Mouse (Mus musculus): Measurements from ENCODE around the gene Slc9c1.
A peak's percentile ranks its signal among the peaks of the same experiment; 100 is the strongest.

Gene Slc9c1

DNA sequence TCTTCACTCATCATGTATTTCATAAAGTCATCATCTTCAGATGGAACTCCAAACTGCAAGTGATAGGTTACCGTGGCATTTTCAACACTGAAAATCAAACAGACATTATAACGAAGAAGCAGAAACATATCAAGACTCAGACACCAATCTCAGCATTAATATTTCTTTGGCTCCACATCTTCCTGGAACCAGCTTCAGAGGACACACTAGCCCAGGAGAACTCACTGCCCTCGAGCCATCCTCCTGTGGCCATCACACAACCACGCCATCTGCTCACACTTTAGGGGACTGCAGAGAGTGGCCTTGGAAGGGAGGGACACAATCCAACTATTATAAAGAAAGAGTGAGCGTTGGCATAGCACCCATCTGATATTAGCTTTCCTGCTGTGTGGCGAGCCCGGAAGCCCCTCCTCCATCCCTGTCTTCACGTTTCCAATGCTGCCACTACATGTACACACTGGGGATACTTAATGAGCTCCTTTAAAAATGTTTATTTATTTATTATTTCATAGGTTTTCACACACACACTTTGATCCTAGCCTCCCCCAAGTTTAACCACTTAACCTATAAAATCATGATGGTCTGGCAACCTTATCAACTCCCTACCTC is 94.5 kb downstream of the Slc9c1 start:
- DNase-seq = no peak

DNA sequence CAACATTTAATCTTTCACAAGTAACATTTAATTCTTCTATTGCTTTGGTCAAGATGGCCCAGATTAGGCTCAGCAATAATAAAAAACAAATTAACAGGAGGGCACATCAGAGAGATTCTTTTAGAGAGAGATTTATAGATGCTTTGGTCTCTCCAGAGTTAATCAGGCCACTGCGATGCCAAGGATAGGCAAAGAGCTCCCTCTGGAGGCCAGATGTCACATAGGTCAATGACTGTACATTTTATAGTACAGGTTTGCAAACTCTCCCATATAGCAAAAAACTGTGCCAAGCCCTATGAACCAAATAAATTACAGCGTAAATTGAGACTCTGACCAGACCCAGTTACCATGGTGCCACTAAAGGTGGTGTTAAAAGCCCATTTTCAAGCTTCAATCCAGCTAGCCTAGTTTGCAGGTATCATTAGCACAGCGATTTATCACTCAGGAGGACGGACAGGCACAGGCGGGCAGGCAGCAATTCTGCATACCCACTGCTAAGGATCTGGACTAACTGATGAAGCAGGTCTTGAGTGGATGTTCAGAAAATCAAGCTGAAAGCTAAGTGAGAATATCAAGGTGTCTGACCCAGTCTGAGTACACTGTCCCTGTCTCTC is 95.3 kb downstream of the Slc9c1 start:
- DNase-seq = peak; percentile 76 to 78

DNA sequence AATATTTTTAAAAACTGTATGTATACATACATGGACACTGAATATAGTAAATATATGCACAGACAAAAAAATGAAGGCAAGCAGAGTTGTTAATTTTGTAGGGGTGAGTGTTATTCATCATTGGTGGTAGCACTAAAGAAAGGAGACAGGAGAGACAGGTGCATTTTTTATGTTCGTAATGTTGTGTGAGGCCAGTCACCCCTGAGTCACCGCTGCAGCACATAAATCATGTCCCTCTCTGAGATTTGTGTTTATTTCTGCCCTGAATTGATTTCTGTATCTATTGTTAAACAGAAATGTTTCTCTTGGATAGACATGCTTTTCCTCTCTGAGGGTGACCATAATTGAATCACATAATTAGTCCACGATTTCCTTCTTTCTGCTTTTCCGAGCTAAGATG is 97.3 kb downstream of the Slc9c1 start:
- DNase-seq = no peak

DNA sequence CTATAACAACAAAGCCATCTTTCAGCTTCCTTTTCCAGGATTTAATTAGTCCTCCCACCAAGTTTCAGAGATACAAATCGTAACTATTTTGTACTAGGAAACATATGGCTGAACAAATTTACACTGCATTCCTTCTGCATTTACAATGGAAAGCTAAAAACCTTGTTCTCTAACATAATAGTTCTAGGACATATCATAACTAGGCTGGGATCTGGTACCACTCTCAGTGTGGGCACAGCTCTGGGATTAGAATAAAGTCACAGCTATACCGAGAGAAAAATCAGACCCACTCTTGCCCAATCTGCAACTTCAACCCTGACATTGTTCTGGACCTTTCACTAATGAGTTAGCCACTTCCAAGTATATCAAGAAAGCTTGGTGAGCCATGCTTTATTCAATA is 100.7 kb downstream of the Slc9c1 start:
- DNase-seq = no peak

DNA sequence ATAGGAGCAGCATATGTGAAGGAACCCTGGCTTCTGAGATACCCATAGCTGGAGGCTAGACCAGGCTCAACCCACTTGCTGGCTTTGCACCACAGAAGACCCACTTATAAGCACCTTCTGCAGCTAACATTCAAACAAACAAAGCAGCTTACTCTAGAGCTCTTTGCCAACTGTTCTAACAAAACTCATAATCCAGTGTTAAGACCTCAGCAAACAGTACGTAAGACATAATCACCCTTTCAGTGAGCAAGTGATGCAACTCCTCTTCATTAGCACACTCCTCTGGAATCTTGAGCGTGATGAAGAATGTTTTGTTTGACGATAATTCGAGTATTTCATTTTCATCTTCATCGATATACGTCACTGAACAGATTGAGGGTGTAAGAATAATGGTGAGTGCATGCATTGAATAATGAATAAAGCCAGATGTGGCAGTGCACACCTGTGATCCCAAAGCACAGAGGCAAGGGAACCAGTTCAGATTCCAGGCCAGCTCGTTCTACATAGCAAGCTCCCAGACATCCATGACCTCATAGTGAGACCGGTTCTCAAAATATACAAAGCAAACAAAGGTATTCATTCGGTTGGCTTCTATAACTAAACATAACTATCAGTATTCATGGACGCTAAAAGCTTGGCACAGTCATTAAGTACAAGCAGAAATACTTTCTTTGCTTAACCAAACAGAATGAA is 105.1 kb downstream of the Slc9c1 start:
- no peak for DNase-seq

DNA sequence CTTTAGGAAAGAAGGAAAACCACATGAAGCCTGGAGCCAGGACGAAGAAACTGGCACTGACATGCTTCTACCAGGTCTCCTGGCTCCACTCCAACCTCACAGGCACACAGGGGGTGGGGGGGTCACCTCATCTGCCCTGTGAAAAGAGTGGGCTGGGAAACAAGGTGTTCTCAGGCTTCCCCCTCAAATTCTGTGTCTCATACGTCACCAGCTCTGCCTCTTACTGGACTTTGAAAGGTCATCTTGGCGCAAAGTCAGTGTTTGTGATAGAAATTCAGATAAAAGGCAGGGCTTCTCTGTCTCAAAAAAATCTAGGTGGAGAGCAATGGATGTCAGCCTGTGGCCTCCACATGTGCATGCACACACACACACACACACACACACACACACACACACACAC is 106.2 kb downstream of the Slc9c1 start:
- no peak for DNase-seq

DNA sequence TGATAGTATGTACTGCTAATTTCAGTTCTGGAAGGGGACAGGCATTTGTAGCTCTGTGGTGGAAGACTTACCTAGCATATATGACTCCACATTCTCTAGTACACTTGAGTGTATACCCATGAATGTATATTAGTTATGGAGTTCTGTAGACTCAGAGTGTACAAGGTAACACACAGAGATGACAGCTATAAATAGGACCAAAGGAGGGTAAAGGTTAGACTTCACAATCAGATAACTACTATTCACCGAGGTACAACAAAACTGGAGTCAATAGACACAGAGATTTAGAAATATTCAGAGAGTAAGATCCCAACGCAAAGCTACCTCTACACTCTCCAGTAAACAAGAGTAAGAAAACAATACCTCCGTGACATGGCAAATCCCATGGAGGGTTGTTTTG is 108.8 kb downstream of the Slc9c1 start:
- no peak for DNase-seq

DNA sequence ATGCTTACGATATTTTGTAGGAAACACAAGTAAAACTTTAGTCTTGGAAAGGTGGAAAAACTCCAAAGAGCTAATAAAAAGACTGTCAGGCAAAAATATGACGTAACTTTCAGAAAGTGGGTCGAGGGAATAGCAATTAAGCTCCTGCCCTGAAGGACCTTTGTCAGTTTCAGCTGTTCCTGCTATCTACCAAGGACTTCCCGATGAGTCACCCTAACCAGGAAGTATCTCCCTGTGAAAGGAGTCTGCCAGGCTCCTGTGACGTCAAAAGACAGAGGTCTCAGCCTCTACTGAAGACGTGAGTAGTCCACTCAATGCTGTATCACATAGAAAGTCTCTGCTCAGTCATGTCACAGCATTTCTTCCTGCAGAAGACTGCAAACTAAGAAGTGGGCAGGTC is 109.3 kb downstream of the Slc9c1 start:
- DNase-seq = no peak

DNA sequence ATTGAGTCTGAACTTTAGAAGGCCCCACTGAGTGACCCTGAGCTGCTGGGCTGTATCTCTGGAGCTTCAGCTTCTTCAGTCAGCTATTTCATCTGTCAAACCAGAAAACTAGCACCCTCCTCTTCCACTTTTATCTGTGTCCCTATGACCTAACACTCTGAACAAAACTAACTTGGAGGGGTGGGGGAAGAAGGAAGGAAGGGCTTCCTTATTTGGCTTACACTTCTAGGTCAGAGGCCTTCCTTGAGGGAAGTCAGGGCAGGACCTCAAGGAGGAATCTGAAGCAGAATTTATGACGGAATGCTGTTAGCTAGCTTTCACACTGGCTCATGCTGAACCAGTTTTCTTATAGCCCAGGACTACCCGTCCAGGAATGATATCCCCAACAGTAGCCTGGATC is 116.4 kb downstream of the Slc9c1 start:
- no peak for DNase-seq

DNA sequence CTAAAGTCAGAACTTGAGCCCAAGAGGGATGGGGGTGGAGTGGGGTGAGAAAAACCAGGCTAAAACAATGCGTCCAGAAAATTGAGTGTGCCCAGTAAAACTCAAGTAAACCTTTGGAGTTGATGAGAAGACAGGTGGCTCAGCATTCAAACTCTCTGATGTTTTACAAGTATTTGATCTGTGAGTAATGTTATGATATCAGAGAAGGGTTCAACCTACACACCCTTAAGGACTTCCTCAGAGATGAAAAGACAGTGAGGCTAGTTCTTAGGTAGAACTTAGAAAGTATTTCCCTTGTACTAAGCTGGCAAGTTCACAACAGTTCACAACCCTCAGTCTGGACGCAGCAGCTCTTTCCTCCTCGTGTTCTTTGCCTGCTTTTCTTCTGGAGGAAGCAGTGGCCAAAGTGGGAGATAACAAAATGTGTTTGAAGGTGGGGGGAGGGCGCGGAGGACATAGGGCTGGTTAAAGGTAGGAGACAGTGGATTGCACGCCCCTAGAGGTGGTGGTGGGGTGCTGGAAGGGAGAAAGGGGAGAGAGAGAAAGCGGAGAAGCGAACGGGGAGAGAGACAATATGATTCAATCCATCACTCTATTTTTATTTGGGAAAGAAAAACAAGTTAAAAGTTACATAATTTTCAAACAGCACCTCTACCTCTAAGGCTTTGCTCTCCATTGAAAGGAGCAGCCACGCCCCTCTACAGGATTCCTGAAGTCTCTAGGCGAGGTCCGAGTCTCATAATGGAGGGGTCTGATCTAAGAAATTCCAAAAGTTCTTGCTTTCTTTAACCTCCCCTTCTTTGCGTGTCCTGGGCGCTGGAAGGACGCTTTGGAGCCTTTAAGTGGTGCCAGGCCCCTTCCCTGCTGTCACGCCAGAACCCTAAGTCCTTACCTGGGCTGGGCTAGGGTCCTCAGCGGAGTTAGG is 118.2 kb downstream of the Slc9c1 start:
- peak; percentile 3 to 13 for DNase-seq

DNA sequence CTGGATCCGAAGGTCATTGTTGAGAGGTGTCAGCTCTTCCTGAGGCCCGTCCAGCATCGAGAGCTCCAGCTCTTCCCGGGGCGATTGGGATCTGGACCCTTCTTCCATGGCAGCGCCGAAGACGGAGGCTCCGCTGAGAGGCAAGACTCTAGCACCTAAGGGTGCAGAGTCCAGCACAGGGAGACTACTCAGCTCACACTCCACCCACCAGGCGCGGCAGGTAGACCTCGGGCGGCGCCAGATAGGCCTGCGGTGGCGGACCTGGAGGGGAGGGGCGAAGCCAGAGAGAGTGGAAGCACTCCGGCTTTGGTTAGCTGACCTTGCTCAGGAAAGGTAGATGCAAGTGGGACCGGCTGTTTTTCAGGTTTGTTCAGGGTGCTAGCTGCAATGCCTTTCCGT is 118.8 kb downstream of the Slc9c1 start, which contains the start of gene BC016579:
Gene BC016579, minus strand, starts transcription at position 135 of the 399 bp plus-strand sequence.
- peak; percentile 45 to 65 for DNase-seq

DNA sequence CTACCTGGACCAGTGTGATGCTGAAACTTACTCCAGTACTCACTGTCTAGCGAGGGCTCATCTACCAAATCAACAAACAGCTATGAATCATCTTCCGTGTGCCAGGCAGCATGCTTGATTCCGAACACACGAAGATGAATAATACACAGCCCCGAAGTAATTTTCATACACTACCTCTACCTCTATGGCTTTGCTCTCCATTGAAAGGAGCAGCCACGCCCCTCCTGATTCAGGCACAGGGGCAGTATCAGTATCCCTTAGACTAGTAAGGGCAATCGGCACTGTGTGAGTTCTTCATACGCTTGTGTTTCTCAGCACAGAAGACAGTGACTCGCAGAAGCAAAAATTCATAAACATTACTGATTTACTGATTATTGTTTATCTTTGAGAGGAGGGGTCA is 119.4 kb downstream of the Slc9c1 start:
- DNase-seq = no peak
